In genomic region chr9:114527992-114528679, GRCm38 (mm10) we compare ENCODE assay signal across 8 mouse cellular contexts. TPM values are rescaled to one million over a fixed set of nuclear protein-coding genes. Genes with fewer than 3 reads are reported as not detected.
A peak's percentile ranks its signal among the peaks of the same experiment; 100 is the strongest.
DNase-seq lines count a peak whose midpoint lies in the region; ATAC-seq and TF ChIP-seq lines count a peak whose summit lies in the region.

No protein-coding gene starts in this region.

- WGBS in heart, embryonic 12.5 days: 13% methylated on average over 17 of the region's 17 CpGs

- peaks cover 64% of the 10 kb centered on the region for H3K36me3 ChIP-seq in E14TG2a.4 (ENCODE audit: insufficient read depth, low read length)
- no peaks in the 10 kb centered on the region for H3K36me3 ChIP-seq in heart, embryonic 12.5 days

- peak; percentile 46 for DNase-seq in adipocyte (ENCODE audit: low spot score)
- DNase-seq in kidney, postnatal 10 days: peak; percentile 72
- peak; percentile 80 for DNase-seq in neural tube, embryonic 10.5 days (ENCODE audit: extremely low spot score, low spot score)
- no peak for DNase-seq in urinary bladder, postnatal 25 days (ENCODE audit: low spot score)
- no peak for DNase-seq in layer of hippocampus, adult 9-10 months (ENCODE audit: low spot score)
- no peak for DNase-seq in thymus, postnatal 10 days (ENCODE audit: low spot score in 2 of 2)

- TF ChIP-seq CTCF in E14TG2a.4 (conservative IDR thresholded peaks at IDR 0.05; ENCODE audit: low read length): no peak

- no peak overlapping the region; the same call in 1 of the 2 replicates for H3K9ac ChIP-seq in heart, embryonic 12.5 days

- no peaks in the 10 kb centered on the region for H3K27me3 ChIP-seq in E14TG2a.4 (ENCODE audit: insufficient read depth, low read length)
- no peaks in the 10 kb centered on the region for H3K27me3 ChIP-seq in heart, embryonic 12.5 days (replicated peaks)

- H3K4me2 ChIP-seq in heart, embryonic 12.5 days: peak overlapping the region; percentile 54

- H3K4me3 ChIP-seq in E14TG2a.4 (replicated peaks; ENCODE audit: low read length): peak overlapping the region; percentile 76
- peak overlapping the region; percentile 4; the same call in 1 of the 2 replicates for H3K4me3 ChIP-seq in heart, embryonic 12.5 days

- H3K27ac ChIP-seq in heart, embryonic 12.5 days (ENCODE audit: poor library complexity, severe bottlenecking): peak overlapping the region; percentile 67

- H3K4me1 ChIP-seq in E14TG2a.4 (replicated peaks; ENCODE audit: low read depth, low read length): peaks cover 92% of the 10 kb centered on the region
- H3K4me1 ChIP-seq in heart, embryonic 12.5 days (replicated peaks): peaks cover 28% of the 10 kb centered on the region

- peak; percentile 48 for ATAC-seq in heart, embryonic 12.5 days (ENCODE audit: insufficient number of reproducible peaks, low FRiP score)

- H3K9me3 ChIP-seq in E14TG2a.4 (ENCODE audit: low read length): no peaks in the 10 kb centered on the region
- no peaks in the 10 kb centered on the region for H3K9me3 ChIP-seq in heart, embryonic 12.5 days (replicated peaks)

RNA-seq across cellular contexts. Expression of gene C130032M10Rik, which starts 12.6 kb away (rescaled TPM):
- 0.64 and 1.3 TPM in 2 replicates for polyA plus RNA-seq in heart, embryonic 12.5 days (2016; fragmentation: Nextera tagmentation; extraction: Ambion mirVana)

RNA-seq across cellular contexts. Expression of gene Ccr4, which starts 23.4 kb away (rescaled TPM):
- not detected in 2 replicates for polyA plus RNA-seq in heart, embryonic 12.5 days (2016; fragmentation: Nextera tagmentation; extraction: Ambion mirVana)

RNA-seq across cellular contexts. Expression of gene Trim71, which starts 36.0 kb away (rescaled TPM):
- 0.40 and 0.63 TPM in 2 replicates for polyA plus RNA-seq in heart, embryonic 12.5 days (2016; fragmentation: Nextera tagmentation; extraction: Ambion mirVana)

Comparison
In these comparisons a context has a peak if more than half of its experiments do, and no peak if none do; other contexts are left out.
1. DNase-seq: peak in adipocyte (single experiment), kidney, postnatal 10 days (single experiment) and neural tube, embryonic 10.5 days (single experiment); none in urinary bladder, postnatal 25 days (single experiment), layer of hippocampus, adult 9-10 months (single experiment) and thymus, postnatal 10 days (0 of 2).